Mouse (Mus musculus) olfactory bulb, adult 2 months (tissue): ENCODE data around the gene Syce1l.

Experiments used
- CTCF ChIP-seq: fragments of 200-500 bp; IDR thresholded peaks from 2 replicates; pipeline ENCODE4 v1.5.1; 2012; ENCODE audit warnings: low read depth, mild to moderate bottlenecking, low read length, moderate library complexity; ENCODE audit not compliant: insufficient read depth
- POLR2A ChIP-seq: fragments of 200-500 bp; IDR thresholded peaks from 2 replicates; pipeline ENCODE4 v1.6.1; 2012; ENCODE audit warnings: mild to moderate bottlenecking, low read depth, low read length, moderate library complexity; ENCODE audit not compliant: insufficient read depth

- no peak for TF ChIP-seq POLR2A
- no peak for TF ChIP-seq CTCF
These were observed 48.8 kb downstream of the Syce1l start for GRCm38 (mm10) chr8:113691622-113692343.
